8 mouse cellular contexts compared by ENCODE assay signal in the genomic region with DNA sequence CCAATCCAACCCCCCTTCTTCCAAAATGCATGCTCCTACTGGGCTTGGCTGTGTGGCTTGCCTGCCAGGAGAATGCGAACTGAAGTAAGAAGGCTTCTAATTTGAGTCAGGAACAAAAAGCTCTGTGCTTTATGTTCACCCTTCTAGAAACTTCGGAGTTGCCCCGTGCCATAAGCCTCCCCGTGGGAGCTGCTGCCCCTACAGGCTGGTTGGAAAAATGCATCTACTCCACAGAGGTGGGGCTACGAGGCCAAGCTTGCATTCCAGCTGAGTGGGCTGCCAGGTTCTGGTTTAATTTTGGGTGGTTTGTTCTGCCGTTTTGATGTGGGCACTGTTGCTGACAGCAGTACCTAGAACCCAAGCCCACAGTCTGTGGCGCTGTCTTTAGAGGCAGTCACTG. TPM values are rescaled to one million over a fixed set of nuclear protein-coding genes. Genes with fewer than 3 reads are reported as not detected.
DNase-seq lines count a peak whose midpoint lies in the region; ATAC-seq and TF ChIP-seq lines count a peak whose summit lies in the region.

No protein-coding gene starts in this region.

- ATAC-seq in kidney, embryonic 16.5 days (ENCODE audit: low FRiP score, low TSS enrichment): no peak
- no peak for ATAC-seq in stomach, postnatal 0 days (ENCODE audit: low FRiP score, low TSS enrichment)

- no peak overlapping the region for H3K9ac ChIP-seq in kidney, embryonic 16.5 days (replicated peaks; ENCODE audit: low read length)
- H3K9ac ChIP-seq in stomach, postnatal 0 days (ENCODE audit: low read length): no peak overlapping the region

- no peak overlapping the region for H3K4me3 ChIP-seq in kidney, embryonic 16.5 days (ENCODE audit: low read length)
- H3K4me3 ChIP-seq in stomach, postnatal 0 days (ENCODE audit: low read depth, low read length): no peak overlapping the region

- DNase-seq in kidney, adult 18-20 months: peak; percentile 18
- DNase-seq in urinary bladder, postnatal 25 days (ENCODE audit: low spot score): peak; percentile 38
- no peak for DNase-seq in urinary bladder, adult 2 months (ENCODE audit: low spot score)
- DNase-seq in embryo, embryonic 9.5 days (ENCODE audit: extremely low spot score): peak; percentile 17
- peak; percentile 41 to 43 for DNase-seq in left cerebral cortex, postnatal 36 days (ENCODE audit: low spot score in 2 of 2)
- DNase-seq in stomach, postnatal 0 days (ENCODE audit: low spot score): peak; percentile 34
- DNase-seq in layer of hippocampus, adult 11-12 months (ENCODE audit: low spot score): no peak

- peak; percentile 77 for TF ChIP-seq CTCF in stomach, postnatal 0 days (IDR thresholded peaks at IDR 0.05; ENCODE audit: low read depth)

- no peaks in the 10 kb centered on the region for H3K36me3 ChIP-seq in kidney, embryonic 16.5 days (ENCODE audit: insufficient read depth, low read length)
- no peaks in the 10 kb centered on the region for H3K36me3 ChIP-seq in stomach, postnatal 0 days (ENCODE audit: control insufficient read depth, insufficient read depth, low read length)

- H3K4me1 ChIP-seq in kidney, embryonic 16.5 days (ENCODE audit: insufficient read depth, low read length): no peaks in the 10 kb centered on the region
- no peaks in the 10 kb centered on the region for H3K4me1 ChIP-seq in stomach, postnatal 0 days (replicated peaks; ENCODE audit: control insufficient read depth, insufficient read depth)

- no peaks in the 10 kb centered on the region for H3K9me3 ChIP-seq in kidney, embryonic 16.5 days (ENCODE audit: low read length)
- H3K9me3 ChIP-seq in stomach, postnatal 0 days (ENCODE audit: control insufficient read depth, low read length): no peaks in the 10 kb centered on the region

- no peak overlapping the region for H3K4me2 ChIP-seq in kidney, embryonic 16.5 days (replicated peaks; ENCODE audit: low read depth, low read length)
- H3K4me2 ChIP-seq in stomach, postnatal 0 days (replicated peaks; ENCODE audit: low read depth): no peak overlapping the region

- WGBS in kidney, embryonic 16.5 days: 48% methylated on average over 7 of the region's 7 CpGs
- WGBS in stomach, postnatal 0 days: 39% methylated on average over 7 of the region's 7 CpGs

- no peaks in the 10 kb centered on the region for H3K27me3 ChIP-seq in kidney, embryonic 16.5 days (ENCODE audit: insufficient read depth, low read length)
- H3K27me3 ChIP-seq in stomach, postnatal 0 days (ENCODE audit: control insufficient read depth, insufficient read depth, low read length): no peaks in the 10 kb centered on the region

- intact Hi-C loops in left cerebral cortex, postnatal 36 days (cut with DNase I): no loop called here

- TF ChIP-seq EP300 in stomach, postnatal 0 days (optimal IDR thresholded peaks at IDR 0.05): no peak

- H3K27ac ChIP-seq in kidney, embryonic 16.5 days (ENCODE audit: low read length): no peak overlapping the region
- H3K27ac ChIP-seq in stomach, postnatal 0 days (replicated peaks): no peak overlapping the region

RNA-seq across cellular contexts. Expression of a gene that starts 14.9 kb away (rescaled TPM):
- polyA plus RNA-seq in kidney, embryonic 16.5 days (2015; fragmentation: Nextera tagmentation; extraction: Ambion mirVana): 4.7 and 5.7 TPM in 2 replicates
- 30.9 and 45.5 TPM in 2 replicates for polyA plus RNA-seq in urinary bladder, adult 2 months (2012; rRNA removed)
- 10 to 100 TPM in 1 of 2 experiments, 1 to 10 TPM in 1; 8.2 to 12.6 TPM for total RNA-seq in left cerebral cortex, postnatal 36 days (2021)
- polyA plus RNA-seq in stomach, postnatal 0 days (2015; fragmentation: Nextera tagmentation; extraction: Ambion mirVana): 10.3 and 12.2 TPM in 2 replicates

Comparison
In these comparisons a context has a peak if more than half of its experiments do, and no peak if none do; other contexts are left out.
1. DNase-seq: peak in kidney, adult 18-20 months (single experiment), urinary bladder, postnatal 25 days (single experiment), embryo, embryonic 9.5 days (single experiment), left cerebral cortex, postnatal 36 days (2 of 2) and stomach, postnatal 0 days (single experiment); none in urinary bladder, adult 2 months (single experiment) and layer of hippocampus, adult 11-12 months (single experiment).